Mouse (Mus musculus) liver, embryonic 14.5 days (tissue): Measurements from ENCODE around the gene Pinlyp.

Experiments used
- CTCF ChIP-seq: IDR thresholded peaks from 2 replicates; pipeline ENCODE4 v1.5.1; 2016; ENCODE audit warnings: antibody characterized with exemption, low read depth, control low read depth
- EP300 ChIP-seq: IDR thresholded peaks from 2 replicates; pipeline ENCODE4 v1.6.1; 2016; ENCODE audit warnings: antibody characterized with exemption, low read depth

DNA sequence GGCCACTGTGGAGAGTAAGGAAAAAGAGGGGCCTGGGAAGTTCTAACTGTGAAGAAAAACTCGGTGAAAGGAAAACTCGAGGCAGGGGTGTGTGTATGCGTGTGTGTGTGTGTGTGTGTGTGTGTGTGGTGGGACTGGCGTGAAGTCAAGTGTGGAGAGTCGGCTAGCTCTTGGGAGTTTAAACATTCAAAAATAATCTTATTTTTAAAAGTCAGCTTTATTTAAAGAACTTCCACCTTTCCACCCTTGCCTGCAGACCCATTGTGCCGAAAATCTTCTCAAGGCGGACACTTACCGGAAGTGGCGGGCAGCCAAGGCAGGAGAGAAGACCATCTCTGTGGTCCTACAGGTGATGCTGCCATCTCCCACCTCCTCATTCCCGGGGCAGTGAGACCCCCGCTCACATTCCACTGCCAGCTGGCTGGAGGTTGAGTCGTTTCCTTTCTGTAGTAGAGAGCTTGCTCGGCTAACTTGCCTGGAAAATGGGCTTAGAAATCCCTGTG, 1.7 kb upstream of the Pinlyp start:
- TF ChIP-seq CTCF (no peak), EP300 (no peak)
